Mouse (Mus musculus) kidney, embryonic 16.5 days (tissue): ENCODE data around the gene C1qa. TPM values are rescaled to one million over a fixed set of nuclear protein-coding genes. Genes with fewer than 3 reads are reported as not detected.

Source experiments
- ATAC-seq: fragments of 200-750 bp; cut with Nextera tagmentation; 2 replicates; pipeline ENCODE4 v1.8.0; 2017; ENCODE audit warnings: moderate TSS enrichment; ENCODE audit not compliant: low FRiP score, low TSS enrichment
- H3K27ac ChIP-seq: fragments of 300-500 bp; sonication (generic); 2 replicates; pipeline ENCODE4 v1.5.1; 2014; ENCODE audit warnings: low read length
- H3K27me3 ChIP-seq: fragments of 300-500 bp; sonication (generic); 2 replicates; pipeline ENCODE4 v1.6.1; 2014; ENCODE audit warnings: low read length, control low read depth, mixed read lengths; ENCODE audit not compliant: insufficient read depth
- H3K36me3 ChIP-seq: fragments of 300-500 bp; sonication (generic); 2 replicates; pipeline ENCODE4 v1.6.1; 2014; ENCODE audit warnings: low read length, control low read depth, mixed read lengths; ENCODE audit not compliant: insufficient read depth
- H3K4me1 ChIP-seq: fragments of 300-500 bp; sonication (generic); 2 replicates; pipeline ENCODE4 v1.6.1; 2014; ENCODE audit warnings: low read length, control low read depth, mixed read lengths; ENCODE audit not compliant: insufficient read depth
- H3K4me2 ChIP-seq: fragments of 300-500 bp; sonication (generic); replicated peaks from 2 replicates; pipeline ENCODE4 v1.6.1; 2014; ENCODE audit warnings: low read depth, low read length
- H3K4me3 ChIP-seq: fragments of 300-500 bp; sonication (generic); 2 replicates; pipeline ENCODE4 v1.5.1; 2014; ENCODE audit warnings: mild to moderate bottlenecking, low read length
- H3K9ac ChIP-seq: fragments of 300-500 bp; sonication (generic); replicated peaks from 2 replicates; pipeline ENCODE4 v1.6.1; 2014; ENCODE audit warnings: low read length
- H3K9me3 ChIP-seq: fragments of 300-500 bp; sonication (generic); 2 replicates; pipeline ENCODE4 v1.6.1; 2016; ENCODE audit warnings: low read length, control low read depth
- WGBS: fragments of 180-500 bp; shearing (Covaris S2); extraction: QIAGEN DNeasy Blood & Tissue Kit; methylation state at CpG from one replicate; pipeline ENCODE4 v1.1.7; 2014; 5-methylcytosine and 5-hydroxymethylcytosine counted together
- polyA plus RNA-seq: library from polyadenylated mRNA; unstranded; fragments of >200 nt; fragmentation: Nextera tagmentation; extraction: Ambion mirVana; gene quantifications from 2 replicates; pipeline ENCODE4 v1.2.1, GENCODE M21; 2015

C1qa gene
- polyA plus RNA-seq, 1 experiment from 2014 or later: 26.4 TPM

- no peak overlapping the region for H3K4me3 ChIP-seq
- H3K9me3 ChIP-seq: no peaks in the 10 kb centered on the region
- H3K4me2 ChIP-seq: no peak overlapping the region
- H3K4me1 ChIP-seq: no peaks in the 10 kb centered on the region
- no peak for ATAC-seq
- H3K9ac ChIP-seq: no peak overlapping the region
- peaks cover 69% of the 10 kb centered on the region for H3K27me3 ChIP-seq
- no peak overlapping the region for H3K27ac ChIP-seq
- H3K36me3 ChIP-seq: no peaks in the 10 kb centered on the region
Observed at GRCm38 (mm10) chr4:136907809-136908208, 9.2 kb upstream of the C1qa start.

GRCm38 (mm10) chr4:136907033-136907432 lies 8.4 kb upstream of the C1qa start:
- H3K9me3 ChIP-seq: no peaks in the 10 kb centered on the region
- no peak for ATAC-seq
- H3K27me3 ChIP-seq: peaks cover 61% of the 10 kb centered on the region
- no peaks in the 10 kb centered on the region for H3K4me1 ChIP-seq
- H3K36me3 ChIP-seq: no peaks in the 10 kb centered on the region
- no peak overlapping the region for H3K4me2 ChIP-seq
- H3K4me3 ChIP-seq: no peak overlapping the region
- 8% methylated on average over 7 of the region's 7 CpGs for WGBS
- H3K9ac ChIP-seq: no peak overlapping the region
- H3K27ac ChIP-seq: no peak overlapping the region

- no peaks in the 10 kb centered on the region for H3K4me1 ChIP-seq
- H3K9me3 ChIP-seq: no peaks in the 10 kb centered on the region
- H3K27ac ChIP-seq: no peak overlapping the region
- peaks cover 41% of the 10 kb centered on the region for H3K27me3 ChIP-seq
- no peak for ATAC-seq
- no peak overlapping the region for H3K4me3 ChIP-seq
- no peak overlapping the region for H3K4me2 ChIP-seq
- WGBS: 2% methylated on average over 22 of the region's 23 CpGs
- H3K9ac ChIP-seq: no peak overlapping the region
- H3K36me3 ChIP-seq: no peaks in the 10 kb centered on the region
Observed at GRCm38 (mm10) chr4:136904767-136905539, 6.3 kb upstream of the C1qa start.

GRCm38 (mm10) chr4:136899154-136899553 lies 551 bp upstream of the C1qa start:
- no peaks in the 10 kb centered on the region for H3K36me3 ChIP-seq
- H3K27ac ChIP-seq: no peak overlapping the region
- no peak overlapping the region for H3K4me3 ChIP-seq
- H3K4me1 ChIP-seq: 0 out of 2 replicates have a peak, but pooled peaks cover 5% of the 10 kb centered on the region
- no peak for ATAC-seq
- no peaks in the 10 kb centered on the region for H3K9me3 ChIP-seq
- H3K9ac ChIP-seq: no peak overlapping the region
- WGBS: 66% methylated on average over 7 of the region's 7 CpGs
- H3K27me3 ChIP-seq: peaks cover 30% of the 10 kb centered on the region
- H3K4me2 ChIP-seq: no peak overlapping the region

- H3K4me3 ChIP-seq: no peak overlapping the region
- H3K9ac ChIP-seq: no peak overlapping the region
- no peak for ATAC-seq
- H3K9me3 ChIP-seq: no peaks in the 10 kb centered on the region
- no peak overlapping the region for H3K4me2 ChIP-seq
- 0 out of 2 replicates have a peak, but pooled peaks cover 5% of the 10 kb centered on the region for H3K4me1 ChIP-seq
- 38% methylated on average over 9 of the region's 9 CpGs for WGBS
- no peaks in the 10 kb centered on the region for H3K36me3 ChIP-seq
- H3K27ac ChIP-seq: no peak overlapping the region
- H3K27me3 ChIP-seq: peaks cover 28% of the 10 kb centered on the region
Observed at GRCm38 (mm10) chr4:136898084-136898598, 462 bp downstream of the C1qa start.

GRCm38 (mm10) chr4:136896461-136896860 lies 2.1 kb downstream of the C1qa start:
- Histone ChIP-seq H3K9ac (no peak overlapping the region), H3K9me3 (no peaks in the 10 kb centered on the region), H3K4me1 (0 out of 2 replicates have a peak, but pooled peaks cover 5% of the 10 kb centered on the region), H3K27ac (no peak overlapping the region), H3K4me2 (no peak overlapping the region), H3K36me3 (no peaks in the 10 kb centered on the region), H3K27me3 (peaks cover 28% of the 10 kb centered on the region), H3K4me3 (no peak overlapping the region)
- no peak for ATAC-seq
- WGBS: 32% methylated on average over 10 of the region's 10 CpGs

GRCm38 (mm10) chr4:136895861-136896260 lies 2.7 kb downstream of the C1qa start:
- 0 out of 2 replicates have a peak, but pooled peaks cover 5% of the 10 kb centered on the region for H3K4me1 ChIP-seq
- no peak overlapping the region for H3K4me2 ChIP-seq
- WGBS: 2% methylated on average over 15 of the region's 15 CpGs
- H3K9me3 ChIP-seq: no peaks in the 10 kb centered on the region
- ATAC-seq: no peak
- H3K9ac ChIP-seq: no peak overlapping the region
- H3K36me3 ChIP-seq: no peaks in the 10 kb centered on the region
- no peak overlapping the region for H3K27ac ChIP-seq
- H3K27me3 ChIP-seq: peaks cover 31% of the 10 kb centered on the region
- H3K4me3 ChIP-seq: no peak overlapping the region

GRCm38 (mm10) chr4:136894821-136895220 lies 3.8 kb downstream of the C1qa start:
- Histone ChIP-seq H3K36me3 (no peaks in the 10 kb centered on the region), H3K9me3 (no peaks in the 10 kb centered on the region), H3K27me3 (peaks cover 31% of the 10 kb centered on the region), H3K4me1 (0 out of 2 replicates have a peak, but pooled peaks cover 5% of the 10 kb centered on the region), H3K9ac (no peak overlapping the region), H3K4me3 (no peak overlapping the region), H3K4me2 (no peak overlapping the region), H3K27ac (no peak overlapping the region)
- WGBS: 75% methylated on average over 4 of the region's 4 CpGs
- ATAC-seq: no peak

- ATAC-seq: 0 out of 2 replicates have a peak, but pooled peaks have one; percentile 55
- Histone ChIP-seq H3K4me2 (no peak overlapping the region), H3K36me3 (no peaks in the 10 kb centered on the region), H3K4me1 (0 out of 2 replicates have a peak, but pooled peaks cover 5% of the 10 kb centered on the region), H3K9me3 (no peaks in the 10 kb centered on the region), H3K27me3 (peaks cover 31% of the 10 kb centered on the region), H3K4me3 (no peak overlapping the region), H3K9ac (no peak overlapping the region), H3K27ac (no peak overlapping the region)
- WGBS: 4% methylated on average over 9 of the region's 9 CpGs
Observed at GRCm38 (mm10) chr4:136893691-136894543, 4.7 kb downstream of the C1qa start.
